Mouse (Mus musculus): ENCODE measurements around the gene Etl4. TPM values are rescaled to one million over a fixed set of nuclear protein-coding genes. Genes with fewer than 3 reads are reported as not detected.
"Not testable (repeated sequence)": the region's sequence is repeated elsewhere in the genome, so short reads cannot be mapped to it uniquely, and the experiment has no call there.

The Etl4 gene
- polyA plus RNA-seq, 1 experiment: 8.2 TPM

DNA sequence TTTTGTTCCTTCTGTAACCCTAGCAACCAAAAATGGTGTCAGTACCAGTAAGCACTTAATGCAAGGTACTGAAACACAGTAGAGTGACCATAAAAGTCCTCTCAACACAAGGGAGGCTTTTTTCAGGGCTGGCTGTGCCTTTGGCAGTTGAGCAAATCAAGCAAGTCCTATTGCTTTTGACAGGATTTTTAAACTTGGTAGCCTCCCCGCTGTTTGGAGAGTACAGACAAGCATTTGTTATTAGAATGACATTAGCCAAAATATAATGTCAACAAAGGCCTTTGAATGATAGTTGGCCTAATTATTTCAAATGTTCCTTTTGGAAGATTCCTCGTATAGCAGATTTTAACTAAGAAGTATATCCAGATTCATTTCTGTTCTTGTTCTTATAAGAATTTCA, 467.4 kb downstream of the Etl4 start:
- TF ChIP-seq POLR2A (IDR thresholded peaks at IDR 0.05; ENCODE audit: borderline replicate concordance, control insufficient read depth, low read depth, low read length) (no peak), CTCF (IDR thresholded peaks at IDR 0.05; ENCODE audit: control insufficient read depth, insufficient read depth, low read length) (no peak)
- Histone ChIP-seq H3K27ac (ENCODE audit: control insufficient read depth, insufficient read depth, low read depth, low read length, poor library complexity) (no peak overlapping the region), H3K4me3 (replicated peaks; ENCODE audit: control insufficient read depth, low read depth, low read length) (no peak overlapping the region), H3K4me1 (ENCODE audit: control insufficient read depth, insufficient read depth, low read length) (no peaks in the 10 kb centered on the region)
- WGBS: 74% methylated on average over 2 of the region's 2 CpGs

DNA sequence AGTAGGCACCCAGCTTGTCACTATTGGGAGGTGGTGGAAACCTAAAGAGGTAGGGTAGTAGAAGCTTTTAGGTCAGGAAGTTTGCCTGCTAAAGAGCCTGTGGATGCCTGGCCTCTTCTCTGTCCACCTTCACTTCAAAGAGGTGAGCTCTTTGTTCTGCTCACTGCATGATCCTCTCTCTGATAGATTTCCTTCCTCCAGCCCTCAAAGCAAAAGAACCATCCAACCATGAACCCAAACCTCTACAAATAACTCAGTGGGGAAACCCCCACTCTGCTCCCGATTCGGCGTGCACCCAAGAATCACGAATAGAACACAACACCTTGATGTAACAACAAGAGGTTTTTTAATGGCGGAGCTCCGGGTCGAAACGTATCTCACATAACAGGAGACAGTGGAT, 471.3 kb downstream of the Etl4 start:
- H3K4me1 ChIP-seq (ENCODE audit: control insufficient read depth, insufficient read depth, low read length); H3K4me3 ChIP-seq (replicated peaks; ENCODE audit: control insufficient read depth, low read depth, low read length); H3K27ac ChIP-seq (ENCODE audit: control insufficient read depth, insufficient read depth, low read depth, low read length, poor library complexity): not testable (repeated sequence)
- 88% methylated on average over 5 of the region's 8 CpGs for WGBS

DNA sequence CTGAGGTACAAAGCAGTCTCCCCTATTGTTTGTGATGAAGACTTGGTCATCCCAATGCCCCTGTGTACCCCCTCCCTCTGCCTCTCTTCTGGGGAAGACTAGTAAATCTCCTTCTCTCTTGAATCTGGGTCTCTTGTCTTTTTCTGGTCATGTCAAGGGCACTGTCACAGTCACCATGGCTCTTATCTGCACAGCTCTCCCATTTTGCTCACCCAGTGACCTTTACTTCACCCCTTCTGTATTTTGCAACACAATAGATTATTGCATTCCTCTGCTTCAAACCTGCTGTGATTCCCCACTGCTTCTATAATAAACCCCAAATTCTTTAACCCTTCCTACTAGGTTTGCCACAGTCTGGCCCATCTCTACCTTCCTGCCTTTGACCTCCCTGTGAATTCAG, 484.5 kb downstream of the Etl4 start:
- H3K4me1 ChIP-seq (ENCODE audit: control insufficient read depth, insufficient read depth, low read length): no peaks in the 10 kb centered on the region
- no peak for TF ChIP-seq POLR2A (IDR thresholded peaks at IDR 0.05; ENCODE audit: borderline replicate concordance, control insufficient read depth, low read depth, low read length)
- TF ChIP-seq CTCF (IDR thresholded peaks at IDR 0.05; ENCODE audit: control insufficient read depth, insufficient read depth, low read length): no peak
- H3K4me3 ChIP-seq (replicated peaks; ENCODE audit: control insufficient read depth, low read depth, low read length): no peak overlapping the region
- H3K27ac ChIP-seq (ENCODE audit: control insufficient read depth, insufficient read depth, low read depth, low read length, poor library complexity): no peak overlapping the region

DNA sequence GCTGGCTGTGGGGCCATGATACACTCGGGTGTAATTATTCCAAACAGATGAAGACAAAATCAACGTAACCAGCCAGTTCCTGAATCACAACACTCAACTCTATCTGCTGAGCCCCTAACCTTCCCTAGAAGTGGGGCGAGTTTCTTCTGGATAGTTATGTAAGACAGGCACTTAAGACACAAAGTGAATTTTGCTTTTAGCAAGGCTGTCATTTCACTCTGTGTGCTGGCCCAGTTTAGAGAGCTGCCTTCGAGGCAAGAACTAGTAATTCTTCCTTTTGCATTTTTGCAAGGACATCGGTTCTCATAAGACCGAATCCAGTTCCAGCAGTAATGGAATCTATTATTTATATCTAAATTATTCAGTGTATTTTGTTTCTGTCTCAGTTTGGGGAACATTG, 487.4 kb downstream of the Etl4 start:
- no peak overlapping the region for H3K27ac ChIP-seq (ENCODE audit: control insufficient read depth, insufficient read depth, low read depth, low read length, poor library complexity)
- no peak overlapping the region for H3K4me3 ChIP-seq (replicated peaks; ENCODE audit: control insufficient read depth, low read depth, low read length)
- H3K4me1 ChIP-seq (ENCODE audit: control insufficient read depth, insufficient read depth, low read length): no peaks in the 10 kb centered on the region
- 80% methylated on average over 6 of the region's 6 CpGs for WGBS
- no peak for TF ChIP-seq CTCF (IDR thresholded peaks at IDR 0.05; ENCODE audit: control insufficient read depth, insufficient read depth, low read length)
- TF ChIP-seq POLR2A (IDR thresholded peaks at IDR 0.05; ENCODE audit: borderline replicate concordance, control insufficient read depth, low read depth, low read length): no peak

DNA sequence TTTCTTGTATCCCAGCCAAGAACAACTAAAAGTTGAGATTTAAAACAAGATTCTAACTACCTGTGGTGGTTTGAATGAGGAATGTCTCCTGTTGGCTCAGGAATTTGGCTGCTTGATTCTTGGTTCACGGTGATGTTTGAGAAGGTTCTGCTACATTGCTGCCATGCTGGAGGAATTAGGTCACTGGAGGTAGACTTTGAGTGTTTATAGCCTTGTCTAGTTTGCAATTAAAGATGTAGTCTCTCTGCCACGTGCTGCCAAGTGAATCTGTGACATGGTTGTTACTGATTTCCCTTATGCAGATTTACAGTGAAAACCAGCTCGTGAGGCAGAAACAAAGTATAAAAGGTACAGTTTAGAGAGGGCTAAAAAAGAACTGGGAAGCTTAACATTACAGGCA, 491.0 kb downstream of the Etl4 start:
- no peaks in the 10 kb centered on the region for H3K4me1 ChIP-seq (ENCODE audit: control insufficient read depth, insufficient read depth, low read length)
- TF ChIP-seq POLR2A (IDR thresholded peaks at IDR 0.05; ENCODE audit: borderline replicate concordance, control insufficient read depth, low read depth, low read length): no peak
- no peak for TF ChIP-seq CTCF (IDR thresholded peaks at IDR 0.05; ENCODE audit: control insufficient read depth, insufficient read depth, low read length)
- WGBS: 63% methylated on average over 3 of the region's 3 CpGs
- no peak overlapping the region for H3K27ac ChIP-seq (ENCODE audit: control insufficient read depth, insufficient read depth, low read depth, low read length, poor library complexity)
- no peak overlapping the region for H3K4me3 ChIP-seq (replicated peaks; ENCODE audit: control insufficient read depth, low read depth, low read length)

DNA sequence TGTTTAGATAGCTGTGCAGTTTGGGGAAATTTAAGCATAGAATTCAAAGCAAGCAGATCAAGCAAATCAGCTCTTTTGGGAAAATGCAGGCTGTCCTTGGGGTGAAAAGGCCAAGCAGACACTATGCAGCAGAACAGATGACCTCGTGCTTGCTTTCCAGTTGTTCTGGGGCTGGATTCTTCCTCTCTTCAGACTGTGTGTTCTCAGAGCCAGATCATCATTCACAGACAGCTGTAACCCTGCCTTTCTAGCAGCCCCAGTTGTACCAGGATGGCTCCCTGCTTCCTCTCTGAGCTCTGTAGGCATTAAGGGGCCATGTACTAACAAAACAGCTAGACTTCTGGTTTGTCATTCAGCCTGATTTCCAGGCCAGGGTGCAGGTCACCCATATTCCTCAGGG, 494.8 kb downstream of the Etl4 start:
- Histone ChIP-seq H3K4me1 (ENCODE audit: control insufficient read depth, insufficient read depth, low read length) (no peaks in the 10 kb centered on the region), H3K27ac (ENCODE audit: control insufficient read depth, insufficient read depth, low read depth, low read length, poor library complexity) (no peak overlapping the region), H3K4me3 (replicated peaks; ENCODE audit: control insufficient read depth, low read depth, low read length) (no peak overlapping the region)
- WGBS: 59% methylated on average over 1 of the region's 1 CpGs
- TF ChIP-seq POLR2A (IDR thresholded peaks at IDR 0.05; ENCODE audit: borderline replicate concordance, control insufficient read depth, low read depth, low read length) (no peak), CTCF (IDR thresholded peaks at IDR 0.05; ENCODE audit: control insufficient read depth, insufficient read depth, low read length) (no peak)

DNA sequence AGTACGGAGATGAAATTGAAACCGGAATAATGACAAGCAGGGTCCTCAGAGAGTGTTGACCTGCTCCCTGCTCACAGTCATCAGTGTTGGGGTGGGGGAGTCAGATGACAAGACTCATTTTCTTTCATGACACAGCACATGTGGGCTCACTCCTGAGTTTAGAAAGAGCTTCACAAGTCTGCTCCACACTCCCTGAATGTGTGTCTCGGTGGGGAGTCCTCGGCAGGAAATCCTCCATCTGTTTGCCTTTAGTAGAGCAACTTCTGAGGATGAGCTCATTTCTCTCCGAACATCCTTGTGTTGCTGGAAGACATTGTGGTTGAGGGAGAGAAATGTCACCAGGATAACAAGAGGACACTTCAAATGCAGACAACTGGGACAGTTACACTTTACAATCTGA, 497.5 kb downstream of the Etl4 start:
- Histone ChIP-seq H3K4me3 (replicated peaks; ENCODE audit: control insufficient read depth, low read depth, low read length) (no peak overlapping the region), H3K27ac (ENCODE audit: control insufficient read depth, insufficient read depth, low read depth, low read length, poor library complexity) (no peak overlapping the region), H3K4me1 (ENCODE audit: control insufficient read depth, insufficient read depth, low read length) (no peaks in the 10 kb centered on the region)
- 66% methylated on average over 5 of the region's 5 CpGs for WGBS
- TF ChIP-seq POLR2A (IDR thresholded peaks at IDR 0.05; ENCODE audit: borderline replicate concordance, control insufficient read depth, low read depth, low read length): no peak

DNA sequence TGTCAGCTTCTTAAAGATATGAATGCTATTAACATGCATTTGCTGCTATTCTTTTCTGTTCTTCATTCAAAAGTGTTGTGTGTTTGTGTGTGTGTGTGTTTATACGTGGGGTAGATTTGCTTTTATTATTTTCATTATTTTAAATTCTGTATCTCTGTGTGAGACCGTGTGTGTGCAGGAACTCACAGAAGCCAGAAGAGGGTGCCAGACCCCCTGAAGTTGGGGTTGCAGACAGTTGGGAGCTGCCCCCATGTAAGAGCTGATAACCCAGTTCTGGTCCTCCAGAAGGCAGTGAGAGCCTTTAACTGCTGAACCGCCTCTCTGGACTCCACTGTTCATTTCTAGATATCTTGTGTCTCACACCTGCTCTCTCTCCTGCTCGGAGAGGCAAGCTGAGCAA, 505.3 kb downstream of the Etl4 start:
- Histone ChIP-seq H3K27ac (ENCODE audit: control insufficient read depth, insufficient read depth, low read depth, low read length, poor library complexity) (no peak overlapping the region), H3K4me3 (replicated peaks; ENCODE audit: control insufficient read depth, low read depth, low read length) (no peak overlapping the region), H3K4me1 (ENCODE audit: control insufficient read depth, insufficient read depth, low read length) (no peaks in the 10 kb centered on the region)
- no peak for TF ChIP-seq CTCF (IDR thresholded peaks at IDR 0.05; ENCODE audit: control insufficient read depth, insufficient read depth, low read length)
- no peak for TF ChIP-seq POLR2A (IDR thresholded peaks at IDR 0.05; ENCODE audit: borderline replicate concordance, control insufficient read depth, low read depth, low read length)
- WGBS: 70% methylated on average over 4 of the region's 4 CpGs

DNA sequence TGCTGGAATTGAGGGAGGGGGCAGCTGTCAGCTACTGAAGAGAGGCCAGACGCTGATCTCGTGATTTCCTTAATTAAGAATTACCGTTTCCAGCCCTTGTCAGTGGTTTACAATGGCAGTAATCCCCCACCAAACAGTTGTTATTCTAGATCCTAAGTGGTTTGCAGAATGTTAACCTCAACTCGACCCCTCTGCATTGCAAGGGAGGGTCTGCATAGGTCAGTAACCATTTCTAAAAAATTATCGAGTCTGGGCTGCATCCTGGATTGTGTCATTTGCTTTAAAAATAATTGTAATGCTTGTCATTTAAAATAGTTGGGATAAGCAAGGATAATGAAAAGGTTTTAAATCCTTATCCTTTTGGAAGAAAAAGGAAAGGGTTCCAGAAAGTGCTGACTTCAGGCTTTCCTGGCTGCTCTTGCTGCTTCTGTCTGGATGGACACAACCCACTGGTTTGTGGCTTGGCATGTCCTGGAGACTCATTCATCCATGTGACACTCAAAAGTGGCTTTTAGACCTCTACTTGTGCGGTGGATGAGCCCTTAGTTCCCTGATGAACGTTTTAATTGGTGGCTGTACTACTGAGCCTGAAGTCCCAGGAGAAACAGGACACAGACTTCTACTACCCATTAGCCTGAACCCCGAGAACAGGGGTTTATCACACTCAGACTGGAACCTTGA, 507.5 kb downstream of the Etl4 start:
- Histone ChIP-seq H3K4me1 (ENCODE audit: control insufficient read depth, insufficient read depth, low read length) (no peaks in the 10 kb centered on the region), H3K4me3 (replicated peaks; ENCODE audit: control insufficient read depth, low read depth, low read length) (no peak overlapping the region), H3K27ac (ENCODE audit: control insufficient read depth, insufficient read depth, low read depth, low read length, poor library complexity) (no peak overlapping the region)
- TF ChIP-seq CTCF (IDR thresholded peaks at IDR 0.05; ENCODE audit: control insufficient read depth, insufficient read depth, low read length) (no peak), POLR2A (IDR thresholded peaks at IDR 0.05; ENCODE audit: borderline replicate concordance, control insufficient read depth, low read depth, low read length) (no peak)
- WGBS: 37% methylated on average over 8 of the region's 8 CpGs

Data from bone marrow, adult 2 months (tissue).